Mouse (Mus musculus): ENCODE measurements around the gene Rasgrf1.

DNA sequence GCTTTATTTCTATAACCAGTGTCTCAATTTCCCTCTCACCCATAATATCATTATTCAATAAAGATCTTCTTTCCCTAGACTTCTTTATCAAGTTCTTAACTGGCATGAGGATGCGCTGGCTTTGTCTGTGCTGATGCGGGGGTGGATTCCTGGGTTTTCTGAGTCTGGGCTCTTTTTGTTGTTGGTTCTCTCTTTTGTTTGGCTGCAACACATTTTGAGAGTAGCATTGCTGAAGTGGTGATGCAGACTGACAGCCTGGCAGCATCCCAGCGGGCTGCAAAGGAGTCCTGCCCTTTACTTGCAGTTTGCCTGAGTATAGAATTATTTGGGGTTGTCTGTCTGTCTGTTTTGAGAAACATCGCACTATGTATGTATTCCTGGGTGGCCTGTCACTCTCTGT is 42.6 kb upstream of the Rasgrf1 start:
- TF ChIP-seq CTCF (conservative IDR thresholded peaks at IDR 0.05; ENCODE audit: low read length), result no peak
- no peak for TF ChIP-seq POU5F1 (IDR thresholded peaks at IDR 0.05; ENCODE audit: borderline replicate concordance, low read length)
- no peak for TF ChIP-seq NANOG (IDR thresholded peaks at IDR 0.05; ENCODE audit: borderline replicate concordance, low read length)

All from E14TG2a.4 (cell line).